Mouse (Mus musculus) limb, embryonic 14.5 days (tissue): ENCODE data around the gene Tmem131. TPM values are rescaled to one million over a fixed set of nuclear protein-coding genes. Genes with fewer than 3 reads are reported as not detected.

Source experiments
- ATAC-seq: fragments of 200-750 bp; cut with Nextera tagmentation; 2 replicates; pipeline ENCODE4 v1.8.0; 2017; ENCODE audit warnings: low read depth, moderate number of reproducible peaks, moderate TSS enrichment; ENCODE audit not compliant: low FRiP score
- DNase-seq: peaks from one replicate; pipeline ENCODE4 v3.0.0-alpha.2; 2015; ENCODE audit warnings: low spot score
- H3K27ac ChIP-seq: fragments of 300-500 bp; sonication (generic); replicated peaks from 2 replicates; pipeline ENCODE4 v1.5.1; 2014; ENCODE audit warnings: low read depth, mild to moderate bottlenecking, low read length, moderate library complexity, mixed read lengths
- H3K27me3 ChIP-seq: fragments of 300-500 bp; sonication (generic); 2 replicates; pipeline ENCODE4 v1.6.1; 2014; ENCODE audit warnings: low read length, mixed read lengths; ENCODE audit not compliant: control insufficient read depth, insufficient read depth
- H3K36me3 ChIP-seq: fragments of 300-500 bp; sonication (generic); 2 replicates; pipeline ENCODE4 v1.6.1; 2014; ENCODE audit warnings: mild to moderate bottlenecking, low read length, moderate library complexity, mixed read lengths; ENCODE audit not compliant: control insufficient read depth, insufficient read depth
- H3K4me1 ChIP-seq: fragments of 300-500 bp; sonication (generic); 2 replicates; pipeline ENCODE4 v1.6.1; 2014; ENCODE audit warnings: antibody characterized with exemption, low read length, mixed read lengths; ENCODE audit not compliant: control insufficient read depth, insufficient read depth
- H3K4me2 ChIP-seq: fragments of 300-500 bp; sonication (generic); replicated peaks from 2 replicates; pipeline ENCODE4 v1.6.1; 2014; ENCODE audit warnings: low read depth, mild to moderate bottlenecking, low read length, moderate library complexity; ENCODE audit not compliant: severe bottlenecking
- H3K4me3 ChIP-seq: fragments of 300-500 bp; sonication (generic); replicated peaks from 2 replicates; pipeline ENCODE4 v1.5.1; 2014; ENCODE audit warnings: low read length
- H3K9ac ChIP-seq: fragments of 300-500 bp; sonication (generic); 2 replicates; pipeline ENCODE4 v1.6.1; 2014; ENCODE audit warnings: mild to moderate bottlenecking, low read depth, low read length, moderate library complexity; ENCODE audit not compliant: severe bottlenecking
- H3K9me3 ChIP-seq: fragments of 300-500 bp; sonication (generic); 2 replicates; pipeline ENCODE4 v1.6.1; 2016; ENCODE audit warnings: low read length; ENCODE audit not compliant: control insufficient read depth
- POLR2A ChIP-seq: fragments of 200-500 bp; IDR thresholded peaks from 2 replicates; pipeline ENCODE4 v1.8.0; 2012; ENCODE audit warnings: inconsistent platforms, mild to moderate bottlenecking, moderate library complexity, borderline replicate concordance; ENCODE audit not compliant: insufficient read depth, insufficient read length; ENCODE audit errors: extremely low read depth
- WGBS: fragments of 180-500 bp; shearing (Covaris S2); extraction: QIAGEN DNeasy Blood & Tissue Kit; methylation state at CpG from one replicate; pipeline ENCODE4 v1.1.7; 2014; 5-methylcytosine and 5-hydroxymethylcytosine counted together
- polyA plus RNA-seq, 2 experiments: library from polyadenylated mRNA; depleted of rRNA in 1 of 2; stranded (reverse) in 1 of 2; unstranded in 1 of 2; fragments of >200 nt; fragmentation: Nextera tagmentation in 1 of 2; extraction: Ambion mirVana in 1 of 2; gene quantifications; 2 replicates each; pipeline versions ENCODE4 v1.2.1 to v1.2.3; 2012 to 2014

Gene Tmem131
- polyA plus RNA-seq, 2 experiments, result 22.5 to 42.3 TPM

DNA sequence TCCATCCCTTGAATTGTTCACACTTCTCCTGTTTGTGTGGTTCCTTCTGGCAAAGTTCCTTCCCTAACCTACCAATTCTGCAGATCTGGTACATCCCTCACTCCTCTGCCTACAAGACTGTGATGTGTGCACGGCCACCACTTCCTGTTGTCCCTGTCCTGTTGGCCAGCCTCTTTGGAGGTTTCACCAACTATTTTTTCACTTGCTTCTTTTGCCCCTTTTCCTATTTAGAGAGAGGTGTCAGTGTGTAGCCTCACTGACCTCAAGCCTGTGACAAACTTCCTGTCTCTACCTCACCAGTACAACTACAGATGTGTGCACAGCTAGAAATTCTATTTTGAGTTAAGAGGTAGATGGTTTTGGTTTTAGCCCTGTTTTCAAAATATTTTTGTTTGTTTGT, 136.4 kb downstream of the Tmem131 start:
- H3K27me3 ChIP-seq, result no peaks in the 10 kb centered on the region

DNA sequence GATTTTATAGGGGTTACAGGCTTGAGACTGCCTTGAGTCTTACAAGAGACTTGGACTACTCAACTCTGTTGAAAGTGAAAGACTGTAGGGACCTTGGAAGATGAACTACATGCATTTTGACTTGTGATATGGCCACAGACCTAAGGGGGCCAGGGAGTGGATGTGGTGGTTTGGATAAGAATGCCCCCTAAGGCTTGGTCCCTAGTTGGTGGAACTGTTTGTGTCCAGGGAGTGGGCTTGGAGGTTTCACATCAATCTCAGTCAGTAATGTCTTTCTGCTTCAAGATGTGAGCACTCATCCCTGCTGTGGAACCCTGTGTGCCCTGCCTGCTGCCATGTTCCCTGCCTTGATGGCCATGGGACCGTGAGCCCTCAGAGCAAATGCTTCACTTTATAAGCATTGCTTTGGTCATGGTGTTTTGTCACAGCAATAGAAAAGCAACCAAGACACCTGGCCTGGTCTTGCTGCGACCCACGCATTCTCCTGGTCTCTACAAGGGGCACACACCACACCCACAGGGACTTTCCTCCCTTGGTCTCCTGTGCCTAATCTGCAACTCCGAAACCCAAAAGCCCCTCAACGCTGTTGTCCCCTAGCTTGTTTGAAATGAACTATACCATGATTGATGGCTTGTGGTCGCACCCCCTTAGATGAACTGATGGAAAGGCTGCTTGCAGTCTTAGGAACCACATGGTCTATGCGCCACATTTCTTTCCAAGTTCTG, 137.1 kb downstream of the Tmem131 start:
- no peak for ATAC-seq
- Histone ChIP-seq H3K27me3 (no peaks in the 10 kb centered on the region), H3K9ac (no peak overlapping the region), H3K4me3 (no peak overlapping the region), H3K4me1 (no peaks in the 10 kb centered on the region), H3K36me3 (peaks cover 91% of the 10 kb centered on the region), H3K4me2 (no peak overlapping the region), H3K9me3 (no peaks in the 10 kb centered on the region), H3K27ac (no peak overlapping the region)
- DNase-seq, result no peak
- no peak for TF ChIP-seq POLR2A
- WGBS, result 100% methylated on average over 7 of the region's 7 CpGs

More for the DNA sequence above, 136.4 kb downstream of the Tmem131 start:
- Histone ChIP-seq H3K36me3 (peaks cover 90% of the 10 kb centered on the region), H3K4me1 (no peaks in the 10 kb centered on the region), H3K9ac (no peak overlapping the region), H3K4me2 (no peak overlapping the region), H3K4me3 (no peak overlapping the region), H3K9me3 (no peaks in the 10 kb centered on the region), H3K27ac (no peak overlapping the region)
- TF ChIP-seq POLR2A, result no peak
- DNase-seq (no peak), ATAC-seq (no peak)
- WGBS, result 81% methylated on average over 1 of the region's 1 CpGs

DNA sequence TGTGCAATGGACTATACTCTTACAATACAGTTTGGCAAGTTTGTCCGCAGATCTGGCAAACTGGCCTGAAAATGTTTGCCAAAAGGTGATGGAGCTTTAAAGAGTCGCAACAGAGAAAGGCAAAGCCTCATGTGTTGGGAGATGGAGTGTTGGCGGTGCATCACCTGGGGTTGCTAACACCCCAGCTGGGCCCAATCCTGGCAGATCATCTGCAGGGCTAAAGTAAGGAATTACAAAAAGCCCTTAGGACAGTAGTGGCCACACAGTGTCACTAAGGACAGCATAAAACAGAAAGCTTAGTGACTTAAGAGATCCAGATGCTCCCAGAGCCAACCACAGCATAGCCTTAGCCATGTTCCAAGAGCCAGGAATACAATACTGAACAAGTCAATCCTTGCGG, 138.6 kb downstream of the Tmem131 start:
- ATAC-seq, result no peak
- 97% methylated on average over 4 of the region's 4 CpGs for WGBS
- no peak overlapping the region for H3K4me2 ChIP-seq
- no peak for DNase-seq
- no peak for TF ChIP-seq POLR2A
- no peaks in the 10 kb centered on the region for H3K27me3 ChIP-seq
- H3K9me3 ChIP-seq, result no peaks in the 10 kb centered on the region
- no peak overlapping the region for H3K27ac ChIP-seq
- H3K9ac ChIP-seq, result no peak overlapping the region
- H3K36me3 ChIP-seq, result peaks cover 89% of the 10 kb centered on the region
- no peak overlapping the region for H3K4me3 ChIP-seq
- H3K4me1 ChIP-seq, result no peaks in the 10 kb centered on the region

DNA sequence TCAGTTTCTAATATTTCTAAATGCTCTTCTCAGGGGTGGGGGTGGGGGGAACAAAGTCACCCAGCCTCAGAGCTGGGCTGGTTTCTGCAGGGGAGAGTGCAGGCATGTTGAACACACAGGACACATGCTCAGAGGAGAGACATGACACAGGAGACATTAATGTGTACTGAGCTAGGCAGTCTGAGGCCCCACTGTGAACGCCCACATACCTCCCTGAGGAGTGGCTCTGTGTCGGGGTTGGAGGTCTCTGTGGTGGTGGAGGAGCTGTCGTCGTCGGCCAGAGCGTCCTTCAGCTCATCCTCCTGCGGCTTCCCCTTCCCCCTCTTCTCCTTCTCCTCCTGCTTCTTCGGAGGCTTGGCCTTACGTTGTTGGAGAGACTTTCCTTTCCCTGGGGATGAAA, 139.2 kb downstream of the Tmem131 start:
- WGBS, result 83% methylated on average over 9 of the region's 9 CpGs
- no peak overlapping the region for H3K4me2 ChIP-seq
- no peaks in the 10 kb centered on the region for H3K4me1 ChIP-seq
- no peak for DNase-seq
- H3K4me3 ChIP-seq, result no peak overlapping the region
- ATAC-seq, result no peak
- H3K9ac ChIP-seq, result no peak overlapping the region
- TF ChIP-seq POLR2A, result no peak
- no peaks in the 10 kb centered on the region for H3K9me3 ChIP-seq
- no peaks in the 10 kb centered on the region for H3K27me3 ChIP-seq
- no peak overlapping the region for H3K27ac ChIP-seq
- H3K36me3 ChIP-seq, result peaks cover 90% of the 10 kb centered on the region

DNA sequence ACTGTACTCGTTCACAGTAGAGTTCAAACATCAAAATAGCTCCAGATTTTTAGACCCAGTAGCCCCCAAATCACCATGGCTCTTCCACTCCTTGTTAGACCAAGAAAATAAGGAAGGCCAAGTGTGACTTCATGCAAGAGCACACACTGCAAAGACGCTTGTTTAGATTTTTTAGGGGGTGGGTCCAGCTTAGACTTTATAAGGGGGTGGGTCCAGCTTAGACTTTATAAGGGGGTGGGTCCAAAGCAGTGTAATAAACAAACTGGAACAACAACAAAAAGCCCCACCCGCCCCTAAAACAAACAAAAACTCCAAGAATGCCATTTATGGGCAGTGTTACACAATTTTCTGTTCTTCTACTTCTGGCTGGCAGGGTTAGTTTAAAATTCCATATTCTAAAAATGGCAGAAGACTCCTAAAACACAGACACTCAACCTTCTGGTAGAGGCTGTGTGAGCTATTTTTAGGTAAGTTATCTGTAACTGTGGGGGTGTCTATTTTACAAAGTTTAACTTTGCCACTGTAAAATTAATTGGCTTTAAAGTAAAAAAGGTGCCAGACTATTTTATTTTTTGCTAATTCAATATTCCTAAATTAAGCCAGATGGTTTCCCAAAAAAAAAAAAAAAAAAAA, 143.0 kb downstream of the Tmem131 start:
- DNase-seq (no peak), ATAC-seq (no peak)
- Histone ChIP-seq H3K4me1 (no peaks in the 10 kb centered on the region), H3K36me3 (peaks cover 90% of the 10 kb centered on the region), H3K9me3 (no peaks in the 10 kb centered on the region), H3K27me3 (no peaks in the 10 kb centered on the region), H3K4me3 (no peak overlapping the region), H3K9ac (no peak overlapping the region), H3K4me2 (no peak overlapping the region), H3K27ac (no peak overlapping the region)
- 67% methylated on average over 3 of the region's 3 CpGs for WGBS
- no peak for TF ChIP-seq POLR2A
